Mouse (Mus musculus) CH12.LX (cell line): Measurements from ENCODE around the gene Ldlrad3. TPM values are rescaled to one million over a fixed set of nuclear protein-coding genes. Genes with fewer than 3 reads are reported as not detected.

Source experiments
- DNase-seq: peaks from one replicate; pipeline ENCODE4 v3.0.0-alpha.2; 2013; ENCODE audit errors: extremely low read depth
- H3K27ac ChIP-seq: 2 replicates; pipeline ENCODE4 v1.5.1; 2012; ENCODE audit warnings: low read depth, mild to moderate bottlenecking, control low read depth, moderate library complexity; ENCODE audit not compliant: insufficient read depth
- H3K27me3 ChIP-seq: replicated peaks from 2 replicates; pipeline ENCODE3; 2012; ENCODE audit warnings: inconsistent platforms
- H3K36me3 ChIP-seq, 2 experiments: replicated peaks in 1 of 2; 2 replicates each; pipeline versions ENCODE3 to v1.6.1; 2012; ENCODE audit warnings: inconsistent platforms in 1 of 2, low read length in 1 of 2, mild to moderate bottlenecking in 1 of 2, mixed read lengths in 1 of 2, moderate library complexity in 1 of 2; ENCODE audit not compliant: control insufficient read depth in 1 of 2, insufficient read depth in 1 of 2
- H3K4me1 ChIP-seq, 2 experiments: 2 replicates each; pipeline ENCODE4 v1.6.1; 2012; ENCODE audit warnings: inconsistent platforms in 1 of 2, moderate library complexity in 1 of 2; ENCODE audit not compliant: insufficient read depth in 2 of 2, control insufficient read depth in 1 of 2
- H3K4me2 ChIP-seq: 2 replicates; pipeline ENCODE4 v1.6.1; 2012; ENCODE audit warnings: low read depth, mild to moderate bottlenecking, control low read depth; ENCODE audit not compliant: poor library complexity, insufficient read depth, severe bottlenecking
- H3K4me3 ChIP-seq, 3 experiments: fragments of 150-350 bp in 1 of 3; sonication (generic) in 1 of 3; replicated peaks in 1 of 3; 2 replicates each; pipeline versions ENCODE3 to v1.5.1; 2011 to 2012; ENCODE audit warnings: low read depth in 2 of 3, low read length in 2 of 3, mild to moderate bottlenecking in 2 of 3, moderate library complexity in 2 of 3, control low read depth in 1 of 3, improper control_type of control experiment in 1 of 3, inconsistent platforms in 1 of 3, mixed read lengths in 1 of 3; ENCODE audit not compliant: poor library complexity in 1 of 3
- H3K79me2 ChIP-seq: replicated peaks from 2 replicates; pipeline ENCODE4 v1.6.1; 2012; ENCODE audit warnings: mild to moderate bottlenecking, moderate library complexity; ENCODE audit not compliant: control insufficient read depth, poor library complexity, insufficient read depth, severe bottlenecking; ENCODE audit errors: extremely low read depth
- H3K9ac ChIP-seq: 2 replicates; pipeline ENCODE4 v1.6.1; 2012; ENCODE audit warnings: low read depth, mild to moderate bottlenecking, control low read depth, moderate library complexity; ENCODE audit not compliant: insufficient read depth
- H3K9me3 ChIP-seq: replicated peaks from 2 replicates; pipeline ENCODE3; 2012; ENCODE audit warnings: low read length, inconsistent platforms, mixed read lengths
- BHLHE40 ChIP-seq: IDR thresholded peaks from 2 replicates; pipeline ENCODE4 v1.6.1; 2011; ENCODE audit warnings: mild to moderate bottlenecking, low read depth, low read length, improper control_type of control experiment
- CHD1 ChIP-seq: IDR thresholded peaks from 2 replicates; pipeline ENCODE4 v1.6.1; 2012; ENCODE audit warnings: low read depth, low read length, improper control_type of control experiment, inconsistent platforms
- ELF1 ChIP-seq: IDR thresholded peaks from 2 replicates; pipeline ENCODE4 v1.6.1; 2014; ENCODE audit warnings: low read depth, mild to moderate bottlenecking, inconsistent platforms, low read length, improper control_type of control experiment
- EP300 ChIP-seq: IDR thresholded peaks from 2 replicates; pipeline ENCODE4 v1.6.1; 2011; ENCODE audit warnings: low read length, improper control_type of control experiment
- ETS1 ChIP-seq: conservative IDR thresholded peaks from 2 replicates; pipeline ENCODE4 v1.6.1; 2012; ENCODE audit warnings: low read depth, mild to moderate bottlenecking, inconsistent platforms, low read length, improper control_type of control experiment, moderate library complexity
- GABPA ChIP-seq: IDR thresholded peaks from 2 replicates; pipeline ENCODE4 v1.6.1; 2012; ENCODE audit warnings: low read depth, low read length, improper control_type of control experiment, inconsistent platforms; ENCODE audit not compliant: insufficient replicate concordance
- HCFC1 ChIP-seq: IDR thresholded peaks from 2 replicates; pipeline ENCODE4 v1.6.1; 2012; ENCODE audit warnings: low read depth, mild to moderate bottlenecking, inconsistent platforms, low read length, improper control_type of control experiment
- JUND ChIP-seq: conservative IDR thresholded peaks from 2 replicates; pipeline ENCODE4 v1.6.1; 2011; ENCODE audit warnings: low read depth, low read length, improper control_type of control experiment
- MAFK ChIP-seq: IDR thresholded peaks from 2 replicates; pipeline ENCODE4 v1.6.1; 2011; ENCODE audit warnings: low read length, improper control_type of control experiment; ENCODE audit not compliant: insufficient replicate concordance
- MAZ ChIP-seq: IDR thresholded peaks from 2 replicates; pipeline ENCODE4 v1.6.1; 2012; ENCODE audit warnings: low read depth, mild to moderate bottlenecking, inconsistent platforms, low read length, improper control_type of control experiment, moderate library complexity
- MXI1 ChIP-seq: IDR thresholded peaks from 2 replicates; pipeline ENCODE4 v1.6.1; 2011; ENCODE audit warnings: mild to moderate bottlenecking, low read depth, low read length, improper control_type of control experiment
- MYC ChIP-seq: IDR thresholded peaks from 2 replicates; pipeline ENCODE4 v1.6.1; 2011; ENCODE audit warnings: low read depth, mild to moderate bottlenecking, improper control_type of control experiment, low read length
- RAD21 ChIP-seq: IDR thresholded peaks from 2 replicates; pipeline ENCODE4 v1.6.1; 2011; ENCODE audit warnings: low read depth, mild to moderate bottlenecking, low read length, improper control_type of control experiment, moderate library complexity
- SIN3A ChIP-seq: IDR thresholded peaks from 2 replicates; pipeline ENCODE4 v1.6.1; 2012; ENCODE audit warnings: low read length, improper control_type of control experiment, inconsistent platforms
- USF1 ChIP-seq: IDR thresholded peaks from 2 replicates; pipeline ENCODE4 v1.6.1; 2014; ENCODE audit warnings: low read depth, mild to moderate bottlenecking, inconsistent platforms, low read length, improper control_type of control experiment
- dilution Hi-C: fragments of 300-500 bp; cut with MboI; formaldehyde crosslinking; loops from 2 replicates; pipeline ENCODE4 v1.14.3; 2020; ENCODE audit warnings: low sequenced_read_pairs; ENCODE audit not compliant: extremely low pct_unique_long_range_greater_than_20kb, extremely low pct_ligation_motif_present
- in situ Hi-C: fragments of 300-500 bp; cut with MboI; formaldehyde crosslinking; loops from 3 replicates; pipeline ENCODE4 v1.14.3; 2019; ENCODE audit warnings: low sequenced_read_pairs, low pct_ligation_motif_present, low pct_unique_long_range_greater_than_20kb, mixed read lengths
- polyA plus RNA-seq: library from polyadenylated mRNA; unstranded; fragments of >175 nt; gene quantifications from 2 replicates; pipeline ENCODE4 v1.2.1, GENCODE M21; 2012; ENCODE audit warnings: low read depth; ENCODE audit not compliant: insufficient read length
- total RNA-seq, 2 experiments: library from RNA; depleted of rRNA; stranded (reverse); fragments of 300-350 nt in 1 of 2; fragments of >200 nt in 1 of 2; gene quantifications; 2 replicates each; pipeline ENCODE4 v1.2.3; 2012 to 2014

The Ldlrad3 gene
- total and polyA plus RNA-seq, 3 experiments, result 0.30 to 2.7 (median 2.1) TPM

DNA sequence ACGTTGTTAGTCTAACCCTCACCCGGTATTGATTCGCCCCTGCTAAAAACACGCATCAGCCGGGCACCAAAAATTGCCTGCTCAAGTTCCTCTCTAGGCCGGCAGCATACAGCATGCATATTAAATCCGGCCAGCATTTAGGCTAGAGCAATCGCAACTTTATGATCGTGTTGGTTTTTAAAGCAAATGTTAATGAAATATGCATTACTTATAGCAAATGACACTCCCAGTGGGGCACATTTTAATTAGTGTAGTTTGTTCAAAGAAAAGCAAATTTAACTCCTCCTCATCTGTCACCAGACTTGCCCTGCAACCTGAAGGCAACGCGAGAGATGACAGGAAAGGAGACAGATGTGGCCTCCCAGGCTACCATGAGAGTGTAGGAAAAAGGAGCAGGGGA lies 189.2 kb downstream of the Ldlrad3 start:
- DNase-seq, result no peak
- Histone ChIP-seq H3K4me2 (no peak overlapping the region), H3K9me3 (no peaks in the 10 kb centered on the region), H3K27me3 (no peaks in the 10 kb centered on the region), H3K9ac (no peak overlapping the region), H3K27ac (no peak overlapping the region), H3K79me2 (no peaks in the 10 kb centered on the region), H3K4me1 (peaks cover 5 to 18% of the 10 kb centered on the region in 2 experiments; a peak in 3 of 4 replicates), H3K4me3 (no peak overlapping the region), H3K36me3 (no peaks in the 10 kb centered on the region)
- in situ Hi-C loops, result no loop called here
- dilution Hi-C loops, result no loop called here
- TF ChIP-seq SIN3A, result no peak
- TF ChIP-seq HCFC1, result no peak
- no peak for TF ChIP-seq CHD1
- TF ChIP-seq EP300, result no peak
- TF ChIP-seq JUND, result no peak
- no peak for TF ChIP-seq MXI1
- no peak for TF ChIP-seq ELF1
- no peak for TF ChIP-seq RAD21
- no peak for TF ChIP-seq USF1
- no peak for TF ChIP-seq GABPA
- no peak for TF ChIP-seq MAZ
- TF ChIP-seq ETS1, result no peak
- no peak for TF ChIP-seq MAFK

GRCm38 (mm10) chr2:101992574-101993310 lies 193.4 kb downstream of the Ldlrad3 start:
- no peak overlapping the region for H3K27ac ChIP-seq
- H3K36me3 ChIP-seq, result no peaks in the 10 kb centered on the region
- no peak overlapping the region for H3K4me3 ChIP-seq
- TF ChIP-seq BHLHE40 (no peak), MYC (no peak)
- in situ Hi-C loops (no loop called here), dilution Hi-C loops (no loop called here)
- peaks cover 5 to 22% of the 10 kb centered on the region in 2 experiments; a peak in 3 of 4 replicates for H3K4me1 ChIP-seq
- DNase-seq, result no peak
- no peak overlapping the region for H3K4me2 ChIP-seq
- no peaks in the 10 kb centered on the region for H3K27me3 ChIP-seq
- no peak overlapping the region for H3K9ac ChIP-seq
- no peaks in the 10 kb centered on the region for H3K79me2 ChIP-seq
- no peaks in the 10 kb centered on the region for H3K9me3 ChIP-seq
